Mouse (Mus musculus) liver, adult 10 weeks (tissue): ENCODE measurements around the gene Adamts9. TPM values are rescaled to one million over a fixed set of nuclear protein-coding genes. Genes with fewer than 3 reads are reported as not detected.

Experiments
- polyA plus RNA-seq: library from polyadenylated mRNA; stranded (reverse); fragments of 350-450 nt; fragmentation: Illumina TruSeq; extraction: RNeasy Lipid Tissue Mini Kit (QIAGEN cat#74804); gene quantifications from one replicate; pipeline ENCODE4 v1.2.3, GENCODE M21; 2014; ENCODE audit warnings: low read depth, low replicate concordance

Adamts9 gene
- 1.2 TPM for polyA plus RNA-seq

DNA sequence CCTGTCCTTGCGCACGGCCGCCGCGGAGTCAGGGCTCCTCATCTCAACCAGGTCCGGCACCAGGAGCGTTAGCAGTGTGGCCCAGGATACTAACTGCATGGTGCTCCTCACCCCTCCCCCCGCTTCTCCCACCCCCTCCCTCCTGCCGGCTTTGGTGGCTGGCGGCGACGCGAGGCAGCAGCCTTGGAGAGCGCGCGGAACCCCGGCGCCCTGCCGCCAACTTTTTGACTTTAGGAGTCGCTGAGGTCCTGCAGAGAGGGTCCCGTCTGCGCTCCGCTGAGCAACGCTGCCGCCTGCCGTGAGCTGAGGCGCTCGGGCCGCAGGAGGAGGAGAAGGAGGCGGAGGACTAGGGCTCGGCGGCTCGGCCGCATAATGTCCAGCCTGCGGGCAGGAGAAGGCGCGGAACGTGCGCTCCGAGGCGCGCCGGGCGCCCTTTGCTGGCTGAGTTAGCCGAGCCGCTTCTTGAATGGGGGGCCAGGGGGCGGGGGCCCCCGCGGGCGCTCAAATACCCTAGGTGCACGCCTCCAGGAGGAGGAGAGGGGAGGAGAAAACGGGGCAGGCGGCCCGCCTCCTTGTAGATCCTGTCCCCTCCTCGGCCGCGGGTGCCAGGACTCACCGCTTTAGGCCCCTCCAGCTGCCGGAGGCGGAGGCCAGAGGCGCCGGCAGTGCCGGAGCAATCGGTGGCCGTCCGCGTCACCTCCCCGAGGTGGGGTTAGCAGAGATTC is at the start of gene Adamts9:
Gene Adamts9 (minus strand): TSS at position 436 of the 725 bp plus-strand sequence.

DNA sequence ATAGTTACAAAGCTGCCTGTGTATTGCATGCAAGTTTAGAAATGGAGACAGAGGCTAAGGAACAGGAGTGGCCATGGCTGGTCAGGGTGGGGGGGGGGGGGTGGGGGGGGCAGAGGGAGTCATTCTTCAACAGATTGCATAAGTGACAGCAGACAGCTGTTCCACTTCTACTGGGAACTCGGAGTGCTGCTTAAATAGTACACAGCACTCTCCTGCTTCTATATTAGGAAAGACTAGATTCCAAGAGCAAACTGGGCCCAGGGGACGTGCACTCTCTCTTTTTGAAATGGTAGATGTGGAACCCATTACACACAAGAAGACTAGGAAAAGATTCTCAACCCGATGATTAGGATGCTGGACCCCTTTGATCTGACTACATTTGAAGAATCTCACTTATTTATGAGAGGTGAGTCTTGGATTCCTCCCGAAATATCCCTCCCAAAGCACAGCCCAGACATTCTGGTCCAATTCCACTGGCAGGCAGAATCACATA is 74.2 kb downstream of the Adamts9 start, which contains the start of gene Gm15737:
Gene Gm15737 (plus strand): TSS at position 269 of the 493 bp plus-strand sequence.

DNA sequence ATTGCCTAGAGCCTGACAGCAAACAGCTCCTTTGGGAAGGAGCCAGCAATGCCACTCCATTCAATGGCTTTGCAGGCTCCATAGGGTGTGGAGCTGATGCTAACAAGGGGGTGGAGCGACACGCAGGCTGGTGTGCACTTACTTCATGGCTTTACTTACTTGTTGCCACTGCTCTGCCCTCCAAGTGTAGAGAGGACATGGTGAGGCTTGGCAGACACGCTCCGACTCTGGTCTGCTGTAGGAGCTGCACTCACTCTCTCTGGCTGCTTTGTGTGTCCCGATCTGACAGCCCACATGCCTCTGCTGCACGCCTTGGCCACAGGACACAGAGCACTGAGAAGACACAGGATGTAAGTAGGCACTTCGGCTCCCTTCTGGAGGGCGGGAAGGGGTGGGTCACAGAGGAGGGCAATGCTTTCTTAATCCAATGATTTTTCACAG is 127.0 kb downstream of the Adamts9 start, which contains the start of gene A730049H05Rik:
Gene A730049H05Rik (plus strand): TSS at position 168 of the 441 bp plus-strand sequence.

Other genes with a start within 250 kb of the Adamts9 start
- 0.66 TPM for gene Prickle2, start 237.3 kb downstream of the Adamts9 start, polyA plus RNA-seq
- gene A730049H05Rik, start 127.0 kb downstream of the Adamts9 start, polyA plus RNA-seq = not detected
- not detected for gene Gm15737, start 74.1 kb downstream of the Adamts9 start, polyA plus RNA-seq